Mouse (Mus musculus) lung, postnatal 0 days (tissue): ENCODE data around the gene Gtpbp10. TPM values are rescaled to one million over a fixed set of nuclear protein-coding genes. Genes with fewer than 3 reads are reported as not detected.

ENCODE experiments used
- ATAC-seq: fragments of 200-750 bp; cut with Nextera tagmentation; 2 replicates; pipeline ENCODE4 v1.8.0; 2017; ENCODE audit warnings: moderate library complexity
- DNase-seq: peaks from one replicate; pipeline ENCODE4 v3.0.0-alpha.2; 2016; ENCODE audit warnings: low spot score
- H3K27ac ChIP-seq: fragments of 300-500 bp; sonication (generic); 2 replicates; pipeline ENCODE4 v1.5.1; 2014; ENCODE audit warnings: antibody characterized with exemption, mild to moderate bottlenecking, low read length, mixed read lengths
- H3K27me3 ChIP-seq: fragments of 300-500 bp; sonication (generic); replicated peaks from 2 replicates; pipeline ENCODE4 v1.6.1; 2014; ENCODE audit warnings: low read length, mixed read lengths; ENCODE audit not compliant: insufficient read depth
- H3K36me3 ChIP-seq: fragments of 300-500 bp; sonication (generic); 2 replicates; pipeline ENCODE4 v1.6.1; 2014; ENCODE audit warnings: low read length, mixed read lengths; ENCODE audit not compliant: insufficient read depth
- H3K4me1 ChIP-seq: fragments of 300-500 bp; sonication (generic); 2 replicates; pipeline ENCODE4 v1.6.1; 2014; ENCODE audit warnings: antibody characterized with exemption, low read depth, low read length, mixed read lengths; ENCODE audit not compliant: insufficient read depth
- H3K4me2 ChIP-seq: fragments of 300-500 bp; sonication (generic); replicated peaks from 2 replicates; pipeline ENCODE4 v1.6.1; 2014; ENCODE audit warnings: low read depth, mild to moderate bottlenecking, low read length, moderate library complexity, mixed read lengths
- H3K4me3 ChIP-seq: fragments of 300-500 bp; sonication (generic); 2 replicates; pipeline ENCODE4 v1.5.1; 2014; ENCODE audit warnings: low read depth, low read length
- H3K9ac ChIP-seq: fragments of 300-500 bp; sonication (generic); replicated peaks from 2 replicates; pipeline ENCODE4 v1.6.1; 2014; ENCODE audit warnings: low read depth, mild to moderate bottlenecking
- H3K9me3 ChIP-seq: fragments of 300-500 bp; sonication (generic); 2 replicates; pipeline ENCODE4 v1.6.1; 2016; ENCODE audit warnings: low read length, mixed read lengths
- CTCF ChIP-seq: IDR thresholded peaks from 2 replicates; pipeline ENCODE4 v1.5.1; 2016; ENCODE audit warnings: antibody characterized with exemption, mild to moderate bottlenecking
- EP300 ChIP-seq: IDR thresholded peaks from 2 replicates; pipeline ENCODE4 v1.6.1; 2016; ENCODE audit warnings: antibody characterized with exemption, mild to moderate bottlenecking, control low read depth
- WGBS: fragments of 180-500 bp; shearing (Covaris S2); extraction: QIAGEN DNeasy Blood & Tissue Kit; methylation state at CpG from one replicate; pipeline ENCODE4 v1.1.7; 2014; 5-methylcytosine and 5-hydroxymethylcytosine counted together
- polyA plus RNA-seq: library from polyadenylated mRNA; unstranded; fragments of >200 nt; fragmentation: Nextera tagmentation; extraction: Ambion mirVana; gene quantifications from 2 replicates; pipeline ENCODE4 v1.2.1, GENCODE M21; 2015

The Gtpbp10 gene
- polyA plus RNA-seq, result 10.6 and 12.6 TPM in 2 replicates

DNA sequence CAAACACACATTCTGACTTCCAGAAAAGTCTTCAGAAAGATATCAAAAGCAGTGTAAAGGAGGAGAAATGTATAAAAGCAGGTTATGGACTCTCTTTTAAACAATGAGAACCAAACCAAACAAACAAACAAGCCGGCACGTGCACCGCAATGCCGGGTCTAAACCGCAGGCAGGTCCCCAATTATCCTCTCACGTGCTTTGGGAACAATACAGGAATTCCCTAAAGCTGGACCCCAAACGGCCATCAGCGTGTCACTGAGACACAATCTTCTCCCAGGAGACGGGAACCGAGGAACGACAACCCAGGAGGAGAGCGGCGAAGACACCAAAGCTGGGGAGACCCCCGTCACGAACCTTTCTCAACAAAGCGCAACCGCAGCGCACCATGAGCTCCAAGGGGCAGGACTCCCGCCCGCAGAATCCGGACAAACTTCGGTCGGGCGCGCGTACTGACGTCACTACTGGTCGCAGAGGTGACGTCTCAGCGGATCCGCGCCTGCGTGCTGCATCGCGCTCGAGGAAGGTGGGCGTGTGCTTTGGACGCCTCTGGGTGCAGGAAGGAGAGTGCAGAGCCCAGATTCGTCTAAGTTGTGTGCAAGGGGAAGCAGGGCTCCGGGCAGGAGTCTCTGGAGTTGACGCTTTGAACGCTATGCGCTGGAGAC lies at the start of gene Gtpbp10:
Gene Gtpbp10 (minus strand): TSS at position 460 of the 662 bp plus-strand sequence.
- peak; percentile 96 for DNase-seq
- Histone ChIP-seq H3K27me3 (no peaks in the 10 kb centered on the region), H3K9ac (peak within 1 kb of the TSS; percentile 72), H3K4me3 (peak within 1 kb of the TSS; percentile 64), H3K36me3 (peaks cover 4% of the 10 kb centered on the region; the same call in 1 of the 2 replicates), H3K27ac (peak within 1 kb of the TSS; percentile 57; the same call in 1 of the 2 replicates), H3K4me1 (peaks cover 5% of the 10 kb centered on the region; the same call in 1 of the 2 replicates), H3K4me2 (peak within 1 kb of the TSS; percentile 71), H3K9me3 (no peaks in the 10 kb centered on the region)
- TF ChIP-seq EP300 (no peak), CTCF (no peak)
- peak; percentile 100 for ATAC-seq
- under 1% methylated on average over 43 of the region's 43 CpGs for WGBS

GRCm38 (mm10) chr5:5587686-5588085 lies 28.3 kb upstream of the Gtpbp10 start:
- 81% methylated on average over 3 of the region's 3 CpGs for WGBS
- no peaks in the 10 kb centered on the region for H3K27me3 ChIP-seq

DNA sequence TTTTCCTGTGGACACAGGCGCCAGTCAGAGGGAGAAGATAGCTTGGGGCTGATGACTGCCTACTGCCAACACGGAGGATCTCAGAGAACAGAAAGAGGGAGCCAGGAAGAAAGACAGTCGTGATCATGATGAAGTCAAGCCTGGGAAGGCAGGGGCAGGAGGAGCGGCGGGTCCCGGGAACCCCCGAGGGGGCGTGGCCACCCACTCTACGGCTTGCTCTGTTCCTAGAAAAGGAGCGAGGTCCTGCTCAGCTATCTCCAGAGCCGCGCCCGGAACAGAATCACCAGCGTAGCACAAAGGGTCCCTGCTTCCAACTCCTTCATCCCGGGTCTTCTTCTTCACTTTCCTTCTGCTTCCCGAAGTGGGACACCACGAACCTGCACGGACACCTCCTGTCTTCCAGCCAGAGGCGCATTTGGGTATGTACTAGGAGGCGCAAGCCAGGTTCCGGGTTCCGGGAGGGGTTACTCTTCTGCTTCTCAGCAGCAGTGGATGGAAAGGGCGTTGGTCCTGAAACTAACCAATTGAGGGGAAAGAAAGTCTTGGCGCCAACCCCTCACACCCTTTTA lies 14.5 kb upstream of the Gtpbp10 start, which contains the start of gene Gm8773:
Gene Gm8773 (plus strand): TSS at position 51 of the 569 bp plus-strand sequence.
- Histone ChIP-seq H3K27me3 (no peaks in the 10 kb centered on the region), H3K36me3 (no peaks in the 10 kb centered on the region), H3K4me2 (peak within 1 kb of the TSS; percentile 72), H3K4me3 (peak within 1 kb of the TSS; percentile 39), H3K27ac (no peak within 1 kb of the TSS), H3K9me3 (no peaks in the 10 kb centered on the region), H3K4me1 (no peaks in the 10 kb centered on the region; the same call in 1 of the 2 replicates), H3K9ac (no peak within 1 kb of the TSS)
- DNase-seq (peak; percentile 18), ATAC-seq (peak; percentile 50; the same call in 1 of the 2 replicates)
- TF ChIP-seq CTCF, result no peak
- TF ChIP-seq EP300, result no peak
- WGBS, result 1% methylated on average over 23 of the region's 24 CpGs

More at GRCm38 (mm10) chr5:5587686-5588085, 28.3 kb upstream of the Gtpbp10 start:
- H3K4me3 ChIP-seq, result no peak overlapping the region
- TF ChIP-seq CTCF (no peak), EP300 (no peak)
- H3K27ac ChIP-seq, result no peak overlapping the region
- H3K36me3 ChIP-seq, result no peaks in the 10 kb centered on the region
- ATAC-seq (no peak), DNase-seq (no peak)
- no peaks in the 10 kb centered on the region for H3K9me3 ChIP-seq
- H3K4me1 ChIP-seq, result no peaks in the 10 kb centered on the region
- no peak overlapping the region for H3K4me2 ChIP-seq
- no peak overlapping the region for H3K9ac ChIP-seq

- H3K9ac ChIP-seq, result no peak overlapping the region
- 66% methylated on average over 3 of the region's 3 CpGs for WGBS
- no peak overlapping the region for H3K4me2 ChIP-seq
- H3K4me1 ChIP-seq, result peaks cover 5% of the 10 kb centered on the region; the same call in 1 of the 2 replicates
- DNase-seq (no peak), ATAC-seq (no peak)
- H3K27me3 ChIP-seq, result no peaks in the 10 kb centered on the region
- TF ChIP-seq CTCF (no peak), EP300 (no peak)
- no peak overlapping the region for H3K4me3 ChIP-seq
- H3K9me3 ChIP-seq, result no peaks in the 10 kb centered on the region
- H3K36me3 ChIP-seq, result no peaks in the 10 kb centered on the region
- no peak overlapping the region for H3K27ac ChIP-seq
Observed at GRCm38 (mm10) chr5:5562435-5562834, 3.1 kb upstream of the Gtpbp10 start.

DNA sequence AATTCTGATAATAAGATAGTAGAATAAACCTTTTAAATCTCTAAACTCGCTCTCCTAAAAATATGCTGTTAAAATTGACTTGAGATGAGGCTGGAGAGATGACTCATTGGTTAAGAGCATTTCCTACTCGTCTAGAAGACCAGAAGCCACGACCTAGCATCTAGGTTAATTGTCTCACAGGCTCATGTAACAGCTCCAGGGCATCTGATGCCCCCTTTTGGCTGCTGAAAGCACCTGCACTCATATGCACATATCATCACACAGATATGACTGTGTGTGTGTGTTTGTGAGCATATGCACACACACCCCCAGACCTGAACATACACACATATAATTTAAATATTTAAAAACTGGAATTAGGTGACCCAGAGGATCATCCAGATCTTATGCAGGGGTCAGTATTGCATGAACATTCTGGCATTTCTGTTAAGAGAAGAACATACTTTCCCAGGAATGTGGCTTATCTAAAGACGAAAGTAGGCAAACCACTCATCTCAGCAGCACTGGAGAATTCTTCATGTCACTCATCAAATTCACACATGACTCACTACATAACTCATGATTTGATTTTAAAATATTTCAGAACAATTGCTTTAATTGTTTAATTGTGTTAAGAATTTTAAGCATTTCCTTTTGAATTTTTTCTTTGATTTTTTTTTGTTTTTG lies 1.8 kb upstream of the Gtpbp10 start:
- Histone ChIP-seq H3K4me1 (peaks cover 5% of the 10 kb centered on the region; the same call in 1 of the 2 replicates), H3K36me3 (no peaks in the 10 kb centered on the region), H3K9ac (no peak overlapping the region), H3K4me3 (no peak overlapping the region), H3K4me2 (no peak overlapping the region), H3K27me3 (no peaks in the 10 kb centered on the region), H3K9me3 (no peaks in the 10 kb centered on the region), H3K27ac (no peak overlapping the region)
- peak; percentile 81 for TF ChIP-seq EP300
- TF ChIP-seq CTCF, result peak; percentile 49
- WGBS, result 53% methylated on average over 4 of the region's 4 CpGs
- peak; percentile 22 for DNase-seq
- ATAC-seq, result no peak

GRCm38 (mm10) chr5:5559798-5560197 lies 460 bp upstream of the Gtpbp10 start:
- ATAC-seq (no peak), DNase-seq (no peak)
- peak overlapping the region; percentile 72 for H3K9ac ChIP-seq
- 33% methylated on average over 8 of the region's 8 CpGs for WGBS
- peak overlapping the region; percentile 71 for H3K4me2 ChIP-seq
- peak overlapping the region; percentile 64 for H3K4me3 ChIP-seq
- H3K27me3 ChIP-seq, result no peaks in the 10 kb centered on the region
- H3K4me1 ChIP-seq, result peaks cover 5% of the 10 kb centered on the region; the same call in 1 of the 2 replicates
- peaks cover under 1% of the 10 kb centered on the region; the same call in 1 of the 2 replicates for H3K36me3 ChIP-seq
- H3K9me3 ChIP-seq, result no peaks in the 10 kb centered on the region
- TF ChIP-seq EP300 (no peak), CTCF (no peak)
- peak overlapping the region; percentile 57; the same call in 1 of the 2 replicates for H3K27ac ChIP-seq
